Mouse (Mus musculus): ENCODE measurements around the gene Efs. TPM values are rescaled to one million over a fixed set of nuclear protein-coding genes. Genes with fewer than 3 reads are reported as not detected.

Efs gene
- total and polyA plus RNA-seq, 3 experiments, result 1.9 to 5.1 (median 3.0) TPM

- intact Hi-C loops (cut with DNase I), result no loop called here
- 88% methylated on average over 5 of the region's 5 CpGs for WGBS
Measured at GRCm38 (mm10) chr14:54870861-54871260, 55.1 kb downstream of the Efs start, which contains the start of gene Homez. TSS of gene Homez (minus strand) at chr14:54870961.

DNA sequence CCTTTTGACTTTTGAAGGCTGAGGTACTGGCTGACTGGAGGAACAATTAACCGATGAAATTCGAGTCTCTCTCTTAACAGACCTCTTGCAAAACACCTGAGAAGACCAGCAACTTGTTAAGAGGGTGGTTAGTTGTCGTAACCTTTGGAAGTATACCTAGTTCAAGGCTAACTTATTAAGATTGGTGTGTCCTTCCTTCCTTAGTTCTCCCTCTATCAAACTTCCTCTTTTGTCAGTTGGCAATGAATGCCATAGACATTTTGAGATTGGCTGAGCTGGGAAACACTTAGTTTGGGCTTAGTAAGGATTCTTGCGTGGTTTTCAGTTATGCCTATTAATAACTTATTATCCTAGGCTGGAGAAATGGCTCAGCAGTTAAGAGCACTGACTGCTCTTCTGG is 57.9 kb downstream of the Efs start:
- Histone ChIP-seq H3K36me3 (ENCODE audit: control insufficient read depth, insufficient read depth, low read length) (no peaks in the 10 kb centered on the region), H3K27ac (no peak overlapping the region), H3K4me3 (no peak overlapping the region), H3K79me2 (replicated peaks; ENCODE audit: control insufficient read depth, insufficient read depth, low read length) (no peaks in the 10 kb centered on the region), H3K9ac (ENCODE audit: low read depth, low read length) (no peak overlapping the region), H3K4me1 (ENCODE audit: control insufficient read depth, insufficient read depth, low read length) (no peaks in the 10 kb centered on the region), H3K27me3 (ENCODE audit: control insufficient read depth, insufficient read depth, low read length) (no peaks in the 10 kb centered on the region)
- WGBS, result 80% methylated on average over 4 of the region's 4 CpGs
- TF ChIP-seq EP300 (IDR thresholded peaks at IDR 0.05; ENCODE audit: insufficient read depth, low read depth, low read length) (no peak), POLR2A (IDR thresholded peaks at IDR 0.05; ENCODE audit: insufficient read depth, low read depth, low read length) (no peak), CTCF (IDR thresholded peaks at IDR 0.05) (no peak)
- no peak for DNase-seq
- intact Hi-C loops (cut with DNase I), result no loop called here

More at GRCm38 (mm10) chr14:54870861-54871260, 55.1 kb downstream of the Efs start, which contains the start of gene Homez:
- no peak within 1 kb of the TSS for H3K27ac ChIP-seq
- no peak within 1 kb of the TSS for H3K4me3 ChIP-seq
- TF ChIP-seq POLR2A (IDR thresholded peaks at IDR 0.05; ENCODE audit: insufficient read depth, low read depth, low read length) (no peak), EP300 (IDR thresholded peaks at IDR 0.05; ENCODE audit: insufficient read depth, low read depth, low read length) (no peak), CTCF (IDR thresholded peaks at IDR 0.05) (no peak)
- H3K79me2 ChIP-seq (replicated peaks; ENCODE audit: control insufficient read depth, insufficient read depth, low read length), result no peaks in the 10 kb centered on the region
- no peaks in the 10 kb centered on the region for H3K36me3 ChIP-seq (ENCODE audit: control insufficient read depth, insufficient read depth, low read length)
- peaks cover 1% of the 10 kb centered on the region; the same call in 1 of the 2 replicates for H3K4me1 ChIP-seq (ENCODE audit: control insufficient read depth, insufficient read depth, low read length)
- H3K27me3 ChIP-seq (ENCODE audit: control insufficient read depth, insufficient read depth, low read length), result no peaks in the 10 kb centered on the region
- DNase-seq, result no peak
- no peak within 1 kb of the TSS for H3K9ac ChIP-seq (ENCODE audit: low read depth, low read length)

GRCm38 (mm10) chr14:54866936-54867335 is 59.0 kb downstream of the Efs start:
- intact Hi-C loops (cut with DNase I), result no loop called here
- Histone ChIP-seq H3K9ac (ENCODE audit: low read depth, low read length) (no peak overlapping the region), H3K27ac (no peak overlapping the region), H3K36me3 (ENCODE audit: control insufficient read depth, insufficient read depth, low read length) (no peaks in the 10 kb centered on the region), H3K4me3 (no peak overlapping the region), H3K79me2 (replicated peaks; ENCODE audit: control insufficient read depth, insufficient read depth, low read length) (no peaks in the 10 kb centered on the region), H3K4me1 (ENCODE audit: control insufficient read depth, insufficient read depth, low read length) (no peaks in the 10 kb centered on the region), H3K27me3 (ENCODE audit: control insufficient read depth, insufficient read depth, low read length) (no peaks in the 10 kb centered on the region)
- TF ChIP-seq POLR2A (IDR thresholded peaks at IDR 0.05; ENCODE audit: insufficient read depth, low read depth, low read length), result no peak
- TF ChIP-seq CTCF (IDR thresholded peaks at IDR 0.05), result peak; percentile 57
- no peak for DNase-seq
- WGBS, result 60% methylated on average over 5 of the region's 5 CpGs

Small RNA genes within 50 kb of the gene (microRNA-seq; reads per million reads assigned to microRNA genes)
- gene Mir208a, result 1,873 to 2,098 reads per million in 2 experiments
- gene Mir208b, result 34.8 to 114 reads per million in 2 experiments

Other genes with a start within 250 kb of the Efs start
- 10 to 100 TPM; 12.5 to 13.3 TPM for gene 1700123O20Rik, start 239.9 kb downstream of the Efs start, total RNA-seq (2021)
- 18.2 and 27.4 TPM in 2 replicates for gene 1700123O20Rik, start 239.9 kb downstream of the Efs start, polyA plus RNA-seq (2012; rRNA removed)
- 10 to 100 TPM; 72.3 to 84.9 TPM for gene Acin1, start 239.2 kb downstream of the Efs start, total RNA-seq (2021)
- gene Acin1, start 239.2 kb downstream of the Efs start, polyA plus RNA-seq (2012; rRNA removed), result 59.9 and 78.7 TPM in 2 replicates
- gene Gm29776, start 227.3 kb downstream of the Efs start, total RNA-seq (2021), result not detected
- 0.04 and 0.09 TPM in 2 replicates for gene Gm29776, start 227.3 kb downstream of the Efs start, polyA plus RNA-seq (2012; rRNA removed)
- gene Cebpe, start 214.0 kb downstream of the Efs start, total RNA-seq (2021), result not detected
- gene Cebpe, start 214.0 kb downstream of the Efs start, polyA plus RNA-seq (2012; rRNA removed), result 0.08 and 0.15 TPM in 2 replicates
- gene Slc7a8, start 144.2 kb downstream of the Efs start, total RNA-seq (2021), result 1 to 10 TPM; 2.6 to 3.3 TPM
- 2.7 and 3.7 TPM in 2 replicates for gene Slc7a8, start 144.2 kb downstream of the Efs start, polyA plus RNA-seq (2012; rRNA removed)
- gene Rnf212b, start 112.0 kb downstream of the Efs start, total RNA-seq (2021), result not detected
- 0.21 and 0.35 TPM in 2 replicates for gene Rnf212b, start 112.0 kb downstream of the Efs start, polyA plus RNA-seq (2012; rRNA removed)
- 1 to 10 TPM; 4.1 to 7.2 TPM for gene Homez, start 55.2 kb downstream of the Efs start, total RNA-seq (2021)
- 2.6 and 3.1 TPM in 2 replicates for gene Homez, start 55.2 kb downstream of the Efs start, polyA plus RNA-seq (2012; rRNA removed)
- 1 to 10 TPM; 2.8 to 3.4 TPM for gene Ppp1r3e, start 48.6 kb downstream of the Efs start, total RNA-seq (2021)
- gene Ppp1r3e, start 48.6 kb downstream of the Efs start, polyA plus RNA-seq (2012; rRNA removed), result 4.8 and 4.9 TPM in 2 replicates
- 10 to 100 TPM; 42.4 to 45.0 TPM for gene Bcl2l2, start 42.7 kb downstream of the Efs start, total RNA-seq (2021)
- 29.2 and 44.4 TPM in 2 replicates for gene Bcl2l2, start 42.7 kb downstream of the Efs start, polyA plus RNA-seq (2012; rRNA removed)
- 1 to 10 TPM; 3.2 to 6.1 TPM for gene Gm20521, start 42.7 kb downstream of the Efs start, total RNA-seq (2021)
- gene Gm20521, start 42.7 kb downstream of the Efs start, polyA plus RNA-seq (2012; rRNA removed), result not detected in 2 replicates
- gene Pabpn1, start 33.6 kb downstream of the Efs start, total RNA-seq (2021), result 10 to 100 TPM; 51.4 to 52.2 TPM
- gene Pabpn1, start 33.6 kb downstream of the Efs start, polyA plus RNA-seq (2012; rRNA removed), result 66.2 and 91.7 TPM in 2 replicates
- gene Slc22a17, start 13.0 kb downstream of the Efs start, total RNA-seq (2021), result 1 to 10 TPM; 1.7 to 2.3 TPM
- 13.0 and 13.8 TPM in 2 replicates for gene Slc22a17, start 13.0 kb downstream of the Efs start, polyA plus RNA-seq (2012; rRNA removed)
- not detected for gene Il25, start 6.6 kb upstream of the Efs start, total RNA-seq (2021)
- not detected in 2 replicates for gene Il25, start 6.6 kb upstream of the Efs start, polyA plus RNA-seq (2012; rRNA removed)
- under 1 TPM in 1 of 2 experiments, not detected in 1; 0.30 TPM for gene Cmtm5, start 10.1 kb upstream of the Efs start, total RNA-seq (2021)
- gene Cmtm5, start 10.1 kb upstream of the Efs start, polyA plus RNA-seq (2012; rRNA removed), result 1.8 and 2.9 TPM in 2 replicates
- over 10,000 TPM; 19,033 to 21,149 TPM for gene Myh6, start 40.8 kb upstream of the Efs start, total RNA-seq (2021)
- 6,249 and 7,266 TPM in 2 replicates for gene Myh6, start 40.8 kb upstream of the Efs start, polyA plus RNA-seq (2012; rRNA removed)
- not detected for gene Gm17428, start 50.8 kb upstream of the Efs start, total RNA-seq (2021)
- gene Gm17428, start 50.8 kb upstream of the Efs start, polyA plus RNA-seq (2012; rRNA removed), result not detected in 2 replicates
- 1,000 to 10,000 TPM; 1,935 to 2,240 TPM for gene Myh7, start 68.5 kb upstream of the Efs start, total RNA-seq (2021)
- gene Myh7, start 68.5 kb upstream of the Efs start, polyA plus RNA-seq (2012; rRNA removed), result 19.8 and 29.5 TPM in 2 replicates
- 10 to 100 TPM; 25.9 to 28.9 TPM for gene Ngdn, start 89.3 kb upstream of the Efs start, total RNA-seq (2021)
- gene Ngdn, start 89.3 kb upstream of the Efs start, polyA plus RNA-seq (2012; rRNA removed), result 10.1 and 19.6 TPM in 2 replicates
- 1 to 10 TPM; 3.9 to 4.1 TPM for gene Zfhx2, start 166.2 kb upstream of the Efs start, total RNA-seq (2021)
- 1.1 and 1.3 TPM in 2 replicates for gene Zfhx2, start 166.2 kb upstream of the Efs start, polyA plus RNA-seq (2012; rRNA removed)
- gene Thtpa, start 168.7 kb upstream of the Efs start, total RNA-seq (2021), result 10 to 100 TPM; 10.7 to 13.4 TPM
- gene Thtpa, start 168.7 kb upstream of the Efs start, polyA plus RNA-seq (2012; rRNA removed), result 8.2 and 9.7 TPM in 2 replicates
- gene Ap1g2, start 180.5 kb upstream of the Efs start, total RNA-seq (2021), result 1 to 10 TPM; 5.3 to 5.6 TPM
- 8.2 and 10.2 TPM in 2 replicates for gene Ap1g2, start 180.5 kb upstream of the Efs start, polyA plus RNA-seq (2012; rRNA removed)
- under 1 TPM in 1 of 2 experiments, not detected in 1; 0.23 TPM for gene Jph4, start 190.8 kb upstream of the Efs start, total RNA-seq (2021)
- gene Jph4, start 190.8 kb upstream of the Efs start, polyA plus RNA-seq (2012; rRNA removed), result 0.25 and 0.32 TPM in 2 replicates

Data from heart, adult 2 months (tissue).